Mouse (Mus musculus): ENCODE data around the gene Mettl27. TPM values are rescaled to one million over a fixed set of nuclear protein-coding genes. Genes with fewer than 3 reads are reported as not detected.

Mettl27 gene
- polyA plus RNA-seq, 1 experiment from 2014 or later: 7.5 TPM

DNA sequence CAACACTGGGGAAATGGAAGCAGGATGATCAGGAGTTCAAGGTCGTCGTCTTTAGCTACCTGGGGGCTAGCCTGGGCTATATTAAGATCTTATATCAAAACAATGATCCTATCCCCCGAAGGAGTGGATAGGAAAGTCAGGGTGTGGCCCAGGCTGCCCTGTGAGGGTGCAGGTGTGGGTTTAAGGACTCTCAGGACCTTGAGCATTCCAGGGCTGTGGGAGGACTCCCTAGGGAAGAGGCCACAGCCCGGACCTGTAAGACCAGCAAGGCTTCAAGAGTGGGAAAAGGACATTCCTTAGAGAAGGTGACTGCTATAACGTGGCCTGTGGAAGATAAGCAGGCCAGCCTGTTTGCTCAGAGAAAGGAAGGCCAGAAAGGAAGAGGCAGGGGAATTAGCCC lies 12.0 kb downstream of the Mettl27 start:
- WGBS: 76% methylated on average over 5 of the region's 5 CpGs
- no peaks in the 10 kb centered on the region for H3K36me3 ChIP-seq
- no peak overlapping the region for H3K4me3 ChIP-seq (replicated peaks)
- H3K27me3 ChIP-seq: peaks cover 42% of the 10 kb centered on the region
- H3K4me1 ChIP-seq (replicated peaks): peaks cover 8% of the 10 kb centered on the region; the same call in 1 of the 2 replicates
- ATAC-seq: no peak
- no peak overlapping the region for H3K9ac ChIP-seq (replicated peaks)
- H3K27ac ChIP-seq: no peak overlapping the region
- no peaks in the 10 kb centered on the region for H3K9me3 ChIP-seq
- H3K4me2 ChIP-seq (replicated peaks): no peak overlapping the region

DNA sequence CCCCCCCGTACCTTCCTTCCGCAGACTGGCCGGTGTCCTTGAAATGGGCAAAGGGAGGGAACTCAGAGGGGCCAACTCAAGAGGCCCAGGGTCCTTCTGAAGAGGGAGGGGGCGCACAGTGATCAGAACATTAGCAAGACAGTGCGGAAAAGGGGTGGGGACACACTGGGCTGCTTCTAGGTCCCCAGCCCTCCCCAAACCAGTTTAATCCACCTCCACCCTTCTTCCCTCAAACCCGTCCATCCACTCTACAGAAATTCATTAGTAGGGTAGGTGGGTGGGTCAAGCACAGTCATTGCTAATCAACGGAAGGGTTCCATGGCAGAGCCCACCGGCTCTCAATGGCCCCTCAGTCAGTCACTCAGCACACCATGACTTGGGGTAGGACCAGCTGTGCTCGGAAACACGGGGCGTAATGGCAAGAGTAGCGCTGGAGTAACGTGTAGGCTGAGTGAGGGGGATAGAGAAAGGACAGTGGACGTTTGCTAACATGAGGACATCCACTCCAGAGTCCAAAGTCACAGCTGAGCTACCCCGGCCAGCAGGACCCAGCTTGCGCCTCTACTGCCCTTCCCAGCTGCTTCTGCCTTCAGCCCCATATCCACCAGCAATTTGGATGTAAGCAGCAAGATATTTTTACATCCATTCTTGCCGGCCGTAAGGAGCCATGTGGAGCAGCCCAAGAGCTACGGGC lies 13.2 kb downstream of the Mettl27 start:
- H3K4me1 ChIP-seq (replicated peaks): peaks cover 8% of the 10 kb centered on the region; the same call in 1 of the 2 replicates
- no peak overlapping the region for H3K9ac ChIP-seq (replicated peaks)
- no peak for ATAC-seq
- no peaks in the 10 kb centered on the region for H3K36me3 ChIP-seq
- H3K4me3 ChIP-seq (replicated peaks): no peak overlapping the region
- no peak overlapping the region for H3K4me2 ChIP-seq (replicated peaks)
- WGBS: 48% methylated on average over 17 of the region's 19 CpGs
- H3K27me3 ChIP-seq: peaks cover 42% of the 10 kb centered on the region
- no peak overlapping the region for H3K27ac ChIP-seq
- no peaks in the 10 kb centered on the region for H3K9me3 ChIP-seq

DNA sequence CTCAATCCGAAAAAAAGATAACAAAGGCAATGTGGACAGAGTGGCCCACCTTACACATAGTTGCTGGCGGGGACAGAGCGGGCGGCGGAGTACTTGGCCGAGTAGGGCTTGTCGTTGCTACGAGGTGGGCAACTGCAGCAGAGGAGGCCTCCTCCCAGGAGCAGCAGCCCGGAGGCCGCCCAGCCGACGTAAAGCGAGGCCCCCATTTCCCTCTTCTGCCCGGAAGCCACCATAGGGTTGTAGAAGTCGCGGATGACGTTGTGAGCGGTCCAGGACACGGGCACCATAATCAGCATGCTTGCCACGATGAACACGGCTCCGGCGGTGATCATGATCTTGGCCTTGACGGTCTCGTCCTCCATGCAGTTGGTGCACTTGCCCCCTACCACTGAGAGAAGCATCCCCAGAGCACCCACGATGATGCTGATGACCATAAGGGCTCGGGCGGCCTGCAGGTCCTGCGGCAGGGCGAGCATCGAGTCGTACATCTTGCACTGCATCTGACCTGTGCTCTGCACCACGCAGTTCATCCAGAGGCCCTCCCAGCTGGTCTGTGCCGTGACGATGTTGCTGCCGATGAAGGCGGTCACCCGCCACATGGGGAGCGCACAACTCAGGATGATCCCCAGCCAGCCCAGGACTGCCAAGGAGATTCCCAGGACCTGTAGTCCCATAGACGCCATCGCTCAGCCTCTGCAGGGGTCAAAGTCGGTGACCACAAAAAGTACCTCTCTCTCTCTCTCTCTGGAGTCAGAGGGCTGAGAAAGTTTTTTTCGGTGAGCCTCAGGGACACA lies 14.1 kb downstream of the Mettl27 start:
- H3K9ac ChIP-seq (replicated peaks): no peak overlapping the region
- WGBS: 18% methylated on average over 43 of the region's 43 CpGs
- no peak overlapping the region for H3K27ac ChIP-seq
- 0 out of 2 replicates have a peak overlapping the region, but pooled peaks have one; percentile 3 for H3K4me3 ChIP-seq (replicated peaks)
- H3K4me2 ChIP-seq (replicated peaks): peak overlapping the region; percentile 28
- H3K4me1 ChIP-seq (replicated peaks): peaks cover 8% of the 10 kb centered on the region; the same call in 1 of the 2 replicates
- no peak for ATAC-seq
- H3K27me3 ChIP-seq: peaks cover 42% of the 10 kb centered on the region
- H3K9me3 ChIP-seq: no peaks in the 10 kb centered on the region
- no peaks in the 10 kb centered on the region for H3K36me3 ChIP-seq

DNA sequence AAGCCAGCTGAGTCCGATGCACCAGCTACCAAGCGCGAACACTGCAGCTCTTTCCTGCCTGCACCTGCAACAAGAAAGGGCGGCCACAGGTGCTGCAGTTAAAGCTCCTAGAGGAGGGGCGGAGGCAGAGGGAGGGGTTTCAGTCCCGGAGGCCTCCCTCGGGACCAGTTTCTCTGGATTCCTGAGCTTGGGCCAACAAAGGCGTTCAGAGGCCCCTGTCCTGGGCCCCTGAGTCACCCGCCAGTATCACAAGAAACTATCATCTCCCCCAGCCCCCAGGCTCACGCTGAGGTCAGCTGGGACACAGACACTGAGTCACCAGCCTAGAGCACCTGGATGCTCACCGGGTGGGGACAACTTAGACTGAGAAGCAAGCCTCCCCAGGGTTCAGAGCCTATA lies 14.7 kb downstream of the Mettl27 start, which contains the start of gene Cldn4:
Gene Cldn4 (minus strand): TSS at position 78 of the 399 bp plus-strand sequence.
- no peak within 1 kb of the TSS for H3K9ac ChIP-seq (replicated peaks)
- H3K27me3 ChIP-seq: peaks cover 42% of the 10 kb centered on the region
- no peak for ATAC-seq
- H3K4me2 ChIP-seq (replicated peaks): peak within 1 kb of the TSS; percentile 28
- H3K4me1 ChIP-seq (replicated peaks): peaks cover 8% of the 10 kb centered on the region; the same call in 1 of the 2 replicates
- 4% methylated on average over 11 of the region's 11 CpGs for WGBS
- H3K4me3 ChIP-seq (replicated peaks): 0 out of 2 replicates have a peak within 1 kb of the TSS, but pooled peaks have one; percentile 3
- no peak within 1 kb of the TSS for H3K27ac ChIP-seq
- no peaks in the 10 kb centered on the region for H3K36me3 ChIP-seq
- no peaks in the 10 kb centered on the region for H3K9me3 ChIP-seq

DNA sequence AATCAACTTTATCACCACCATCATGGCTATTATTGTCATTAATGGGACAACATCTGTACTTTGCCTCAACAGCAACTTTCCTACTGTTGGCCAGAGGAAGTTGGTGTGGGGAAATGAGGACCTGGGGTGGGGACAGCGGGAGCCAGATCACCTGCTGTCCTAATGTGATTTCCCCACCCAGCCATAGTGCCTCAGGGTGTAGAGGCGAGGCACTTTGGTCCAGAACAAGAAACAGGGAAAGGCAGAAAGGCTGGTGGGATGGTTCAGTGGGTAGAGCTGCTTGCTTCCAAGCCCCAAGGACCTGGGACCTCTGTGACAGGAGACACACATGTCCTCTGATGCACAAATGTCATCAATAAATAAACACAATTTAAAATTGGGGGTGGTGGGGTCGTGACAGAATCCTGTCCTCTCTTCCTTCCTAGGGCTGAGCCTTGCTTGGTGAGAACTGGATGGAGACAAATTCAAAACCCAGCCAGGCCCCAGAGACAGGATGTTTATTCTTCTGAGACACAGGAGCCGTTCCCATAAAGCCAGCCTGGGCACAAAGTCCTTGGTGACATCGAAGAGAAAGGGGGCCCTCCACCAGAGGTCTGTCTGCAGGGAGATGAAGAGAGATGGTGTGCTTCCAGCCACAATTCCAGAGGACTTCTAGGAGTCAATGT lies 15.4 kb downstream of the Mettl27 start:
- Histone ChIP-seq H3K36me3 (no peaks in the 10 kb centered on the region), H3K27ac (no peak overlapping the region), H3K27me3 (peaks cover 42% of the 10 kb centered on the region), H3K9me3 (no peaks in the 10 kb centered on the region), H3K4me3 (replicated peaks) (no peak overlapping the region), H3K4me1 (replicated peaks) (peaks cover 8% of the 10 kb centered on the region; the same call in 1 of the 2 replicates), H3K9ac (replicated peaks) (no peak overlapping the region), H3K4me2 (replicated peaks) (no peak overlapping the region)
- ATAC-seq: no peak
- WGBS: 69% methylated on average over 5 of the region's 5 CpGs

DNA sequence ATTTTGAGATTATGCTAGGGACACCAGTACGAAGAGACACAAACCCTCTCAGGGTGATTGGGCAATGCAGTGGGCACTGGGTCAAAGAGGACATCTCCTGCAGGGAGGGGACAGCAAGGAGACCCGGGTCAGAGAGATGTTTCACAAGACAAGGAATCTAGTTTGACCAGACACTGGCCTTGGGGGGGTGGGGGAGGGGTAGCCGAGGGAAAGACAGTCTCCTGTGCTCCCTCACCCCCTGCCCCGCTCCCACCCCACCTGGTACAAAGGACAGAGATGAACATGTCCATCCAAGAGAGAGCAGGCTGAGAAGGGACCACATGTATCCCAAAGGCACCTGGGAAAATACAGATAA lies 15.9 kb downstream of the Mettl27 start:
- peaks cover 42% of the 10 kb centered on the region for H3K27me3 ChIP-seq
- 73% methylated on average over 4 of the region's 4 CpGs for WGBS
- no peak overlapping the region for H3K9ac ChIP-seq (replicated peaks)
- no peak for ATAC-seq
- H3K36me3 ChIP-seq: no peaks in the 10 kb centered on the region
- H3K4me3 ChIP-seq (replicated peaks): no peak overlapping the region
- H3K9me3 ChIP-seq: no peaks in the 10 kb centered on the region
- H3K27ac ChIP-seq: no peak overlapping the region
- peaks cover 8% of the 10 kb centered on the region; the same call in 1 of the 2 replicates for H3K4me1 ChIP-seq (replicated peaks)
- no peak overlapping the region for H3K4me2 ChIP-seq (replicated peaks)

DNA sequence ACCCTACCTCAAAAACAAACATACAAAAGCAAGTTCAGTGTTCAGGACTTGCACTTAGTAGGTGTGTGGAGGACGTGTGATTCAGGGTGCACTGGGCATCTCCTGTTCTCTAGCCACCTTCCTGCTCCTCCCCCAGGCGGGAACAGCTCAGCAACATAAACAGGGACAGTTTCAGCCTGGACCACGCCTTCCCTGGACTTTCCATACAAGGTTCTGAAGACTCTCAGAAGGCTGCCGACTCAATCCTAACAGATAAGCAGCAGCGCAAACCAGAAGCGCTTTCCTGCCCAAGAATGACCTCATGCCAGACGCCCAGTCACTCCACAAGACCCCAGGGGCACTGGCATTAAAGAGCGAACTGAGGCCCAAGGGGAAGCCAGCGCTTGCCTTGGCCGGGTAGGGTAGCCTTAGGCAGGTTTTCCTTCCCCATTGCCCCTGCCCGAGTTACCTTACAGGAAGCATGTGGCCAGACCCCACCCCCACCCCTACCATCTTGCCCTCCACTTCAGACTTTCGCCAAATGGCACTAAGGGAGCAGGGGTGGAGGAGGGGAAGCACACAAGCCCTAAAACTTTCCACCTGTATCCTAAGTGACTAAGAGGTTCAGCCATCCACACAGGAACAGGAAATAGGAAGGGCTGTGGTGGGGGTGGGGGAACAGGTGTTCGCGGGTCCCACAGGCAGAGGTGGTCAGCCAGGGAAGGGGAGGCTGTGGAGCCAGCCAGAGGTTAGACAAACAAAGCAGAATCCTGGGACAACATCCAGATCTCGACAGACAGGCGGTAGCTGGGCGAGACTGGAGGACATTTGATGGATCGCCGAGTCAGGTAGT lies 19.1 kb downstream of the Mettl27 start:
- peaks cover 7% of the 10 kb centered on the region; the same call in 1 of the 2 replicates for H3K4me1 ChIP-seq (replicated peaks)
- no peak for ATAC-seq
- 52% methylated on average over 19 of the region's 19 CpGs for WGBS

DNA sequence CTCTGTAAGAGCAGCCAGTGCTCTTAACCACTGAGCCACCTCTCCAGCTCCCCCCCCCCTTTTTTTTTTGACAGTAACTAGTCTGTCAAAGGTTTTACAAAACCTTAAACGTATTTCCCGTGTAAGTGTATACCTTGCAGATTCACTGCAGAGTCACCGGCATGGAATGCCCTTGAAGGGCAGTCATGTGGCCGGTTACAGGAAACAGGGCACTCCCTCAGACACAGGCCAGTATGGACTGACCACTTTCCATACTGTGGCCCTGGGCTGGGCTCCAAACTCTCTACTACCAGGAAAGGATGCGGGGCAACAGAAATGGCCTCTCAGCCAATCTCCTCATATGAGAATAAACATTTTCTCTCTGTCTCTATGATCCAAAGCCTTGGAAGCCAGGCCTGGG lies 23.3 kb downstream of the Mettl27 start:
- Histone ChIP-seq H3K4me3 (replicated peaks) (no peak overlapping the region), H3K9ac (replicated peaks) (no peak overlapping the region), H3K4me2 (replicated peaks) (no peak overlapping the region), H3K36me3 (no peaks in the 10 kb centered on the region), H3K27ac (no peak overlapping the region), H3K4me1 (replicated peaks) (no peaks in the 10 kb centered on the region), H3K27me3 (no peaks in the 10 kb centered on the region), H3K9me3 (no peaks in the 10 kb centered on the region)
- WGBS: 88% methylated on average over 5 of the region's 5 CpGs
- no peak for ATAC-seq

More for the DNA sequence above, 19.1 kb downstream of the Mettl27 start:
- H3K4me2 ChIP-seq (replicated peaks): no peak overlapping the region
- no peaks in the 10 kb centered on the region for H3K9me3 ChIP-seq
- H3K27ac ChIP-seq: no peak overlapping the region
- no peak overlapping the region for H3K4me3 ChIP-seq (replicated peaks)
- no peak overlapping the region for H3K9ac ChIP-seq (replicated peaks)
- peaks cover 20% of the 10 kb centered on the region for H3K27me3 ChIP-seq
- no peaks in the 10 kb centered on the region for H3K36me3 ChIP-seq

DNA sequence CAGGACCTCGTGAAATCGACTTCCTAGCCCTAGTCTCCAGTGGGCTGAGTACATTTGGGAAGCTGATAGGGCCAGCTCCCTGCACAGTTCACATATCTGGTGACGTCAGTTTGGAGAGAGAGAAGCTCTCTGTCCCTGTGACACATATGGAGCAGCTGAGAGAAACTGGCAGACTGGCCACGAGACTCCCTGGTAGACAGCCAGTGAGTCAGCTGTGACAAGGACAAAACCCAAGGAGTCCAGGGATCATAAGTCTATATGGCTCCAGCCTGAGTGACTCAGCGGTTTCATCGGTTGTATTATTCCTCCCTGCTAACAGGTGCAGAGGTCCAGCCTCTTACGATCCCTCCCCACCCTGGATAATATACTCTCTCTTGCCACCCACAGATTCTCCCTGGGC lies 26.9 kb downstream of the Mettl27 start:
- Histone ChIP-seq H3K4me1 (replicated peaks) (no peaks in the 10 kb centered on the region), H3K4me3 (replicated peaks) (no peak overlapping the region), H3K9ac (replicated peaks) (no peak overlapping the region), H3K27me3 (no peaks in the 10 kb centered on the region), H3K36me3 (no peaks in the 10 kb centered on the region), H3K27ac (no peak overlapping the region), H3K4me2 (replicated peaks) (no peak overlapping the region), H3K9me3 (no peaks in the 10 kb centered on the region)
- ATAC-seq: no peak
- 80% methylated on average over 7 of the region's 7 CpGs for WGBS

DNA sequence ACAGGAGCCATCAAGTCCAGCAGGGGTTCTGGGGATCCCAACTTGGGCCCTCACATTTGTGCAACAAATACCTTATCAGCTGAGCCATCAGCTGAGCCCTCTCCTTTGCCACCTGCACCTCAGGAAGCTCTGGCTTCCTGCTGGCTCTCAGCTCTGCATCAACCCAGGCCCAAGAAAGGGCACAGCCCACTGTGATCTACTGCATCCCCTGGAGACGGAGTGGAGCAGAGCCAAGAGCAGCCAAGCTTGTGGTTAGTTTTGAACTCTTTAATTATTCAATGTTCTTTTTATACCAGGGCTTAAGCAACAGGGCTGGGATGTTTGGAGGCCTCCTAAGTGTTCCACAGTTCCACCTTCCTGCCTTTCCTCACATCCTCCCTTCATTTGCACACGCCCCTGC lies 28.3 kb downstream of the Mettl27 start:
- WGBS: 74% methylated on average over 2 of the region's 2 CpGs
- Histone ChIP-seq H3K4me1 (replicated peaks) (no peaks in the 10 kb centered on the region), H3K27ac (no peak overlapping the region), H3K4me3 (replicated peaks) (no peak overlapping the region), H3K27me3 (no peaks in the 10 kb centered on the region), H3K36me3 (no peaks in the 10 kb centered on the region), H3K9ac (replicated peaks) (no peak overlapping the region), H3K4me2 (replicated peaks) (no peak overlapping the region), H3K9me3 (no peaks in the 10 kb centered on the region)
- no peak for ATAC-seq

DNA sequence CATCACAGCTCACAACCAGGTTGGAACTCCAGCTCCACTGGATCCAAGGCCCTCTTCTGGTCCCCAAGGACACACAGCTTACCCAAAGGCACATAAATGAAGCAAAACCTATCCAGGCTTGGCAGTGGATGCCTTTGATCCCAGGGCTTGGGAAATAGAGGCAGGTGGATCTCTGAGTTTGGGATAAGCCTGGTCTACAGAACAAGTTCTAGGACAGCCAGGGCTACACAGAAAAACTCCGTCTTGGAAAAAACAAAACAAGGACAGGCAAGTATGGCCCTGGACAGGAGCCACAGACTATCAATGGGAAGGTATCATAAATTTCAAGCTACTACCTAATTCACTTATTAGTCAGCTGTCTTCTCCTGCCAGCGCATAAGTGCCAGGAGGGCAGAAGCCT lies 29.4 kb downstream of the Mettl27 start:
- Histone ChIP-seq H3K4me1 (replicated peaks) (peaks cover 10% of the 10 kb centered on the region), H3K4me3 (replicated peaks) (no peak overlapping the region), H3K27ac (no peak overlapping the region), H3K9ac (replicated peaks) (no peak overlapping the region), H3K4me2 (replicated peaks) (no peak overlapping the region), H3K36me3 (no peaks in the 10 kb centered on the region), H3K27me3 (peaks cover 8% of the 10 kb centered on the region; the same call in 1 of the 2 replicates), H3K9me3 (no peaks in the 10 kb centered on the region)
- 98% methylated on average over 2 of the region's 2 CpGs for WGBS
- ATAC-seq: no peak
